Mouse (Mus musculus) liver, adult 2 months (tissue): ENCODE measurements at regions not wholly inside any gene's neighbourhood (a gene's known extent, or its start where the extent isn't known, plus 50 kb on each side); places are given as distances from the start of the nearest gene placed in this dataset.

Source experiments
- CTCF ChIP-seq: fragments of 200-500 bp; IDR thresholded peaks from 2 replicates; pipeline ENCODE4 v1.5.1; 2011; ENCODE audit warnings: low read depth, low read length, control low read depth
- POLR2A ChIP-seq: fragments of 200-500 bp; IDR thresholded peaks from 2 replicates; pipeline ENCODE4 v1.6.1; 2011; ENCODE audit warnings: low read length, control low read depth; ENCODE audit not compliant: insufficient read depth; ENCODE audit errors: extremely low read depth

DNA sequence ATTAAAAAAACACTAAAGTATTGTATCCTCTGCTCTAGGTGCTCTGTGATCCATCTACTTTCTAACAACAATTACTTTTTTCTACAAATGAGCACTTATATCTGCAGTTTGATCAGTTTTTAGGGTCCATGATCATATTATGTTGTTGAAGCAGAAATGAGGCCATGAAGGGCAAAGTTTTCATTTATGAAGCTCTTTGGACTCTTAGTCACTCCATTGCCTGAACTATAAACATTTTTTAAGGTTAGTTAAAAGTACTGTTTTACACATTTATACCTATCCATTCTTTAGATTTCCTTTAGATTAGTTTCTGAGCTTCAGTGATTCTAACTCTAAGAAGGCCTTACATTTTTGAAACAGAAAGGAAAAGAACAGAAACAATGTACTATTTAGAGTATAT, 999.4 kb upstream of the Lcorl start:
- TF ChIP-seq CTCF (no peak), POLR2A (no peak)
